Mouse (Mus musculus): ENCODE results near the gene Amigo3. TPM values are rescaled to one million over a fixed set of nuclear protein-coding genes. Genes with fewer than 3 reads are reported as not detected.

Amigo3 gene
- polyA plus RNA-seq, 1 experiment from 2014 or later: 1.1 TPM

DNA sequence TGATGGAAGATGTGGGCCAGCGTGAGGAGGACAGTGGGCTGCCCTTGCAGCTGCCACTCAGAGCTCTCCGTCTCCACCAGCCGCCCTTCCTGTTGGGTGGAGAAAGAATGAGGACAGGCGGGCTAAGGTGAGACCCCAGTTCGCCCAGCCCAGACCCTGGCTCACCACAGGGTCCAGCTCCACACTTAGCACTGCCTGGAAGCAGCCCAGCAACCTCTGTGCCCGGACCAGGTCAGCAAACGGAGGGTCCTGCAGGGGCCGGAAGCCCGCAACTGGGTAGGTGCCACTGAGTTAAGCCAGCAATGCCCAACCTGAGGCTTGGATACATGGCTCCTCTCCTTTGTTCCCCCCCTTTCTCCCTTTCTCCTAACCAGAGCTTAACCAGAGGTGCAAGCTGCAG is 16.0 kb downstream of the Amigo3 start:
- H3K36me3 ChIP-seq (ENCODE audit: control insufficient read depth, insufficient read depth, low read length): peaks cover 5% of the 10 kb centered on the region; the same call in 1 of the 2 replicates
- no peak for ATAC-seq (replicated peaks; ENCODE audit: insufficient number of reproducible peaks, low FRiP score, low TSS enrichment)
- H3K27me3 ChIP-seq (ENCODE audit: control insufficient read depth, insufficient read depth, low read length): no peaks in the 10 kb centered on the region
- 87% methylated on average over 9 of the region's 9 CpGs for WGBS (ENCODE audit: insufficient replicate concordance)
- no peaks in the 10 kb centered on the region for H3K9me3 ChIP-seq (replicated peaks; ENCODE audit: control insufficient read depth, low read length)
- no peak overlapping the region for H3K27ac ChIP-seq (ENCODE audit: low read depth, low read length)
- no peak overlapping the region for H3K4me3 ChIP-seq (ENCODE audit: low read depth, low read length)
- no peak overlapping the region for H3K4me2 ChIP-seq
- H3K9ac ChIP-seq (ENCODE audit: low read depth, low read length): no peak overlapping the region
- H3K4me1 ChIP-seq (ENCODE audit: control insufficient read depth, insufficient read depth, low read length): peaks cover 19% of the 10 kb centered on the region

DNA sequence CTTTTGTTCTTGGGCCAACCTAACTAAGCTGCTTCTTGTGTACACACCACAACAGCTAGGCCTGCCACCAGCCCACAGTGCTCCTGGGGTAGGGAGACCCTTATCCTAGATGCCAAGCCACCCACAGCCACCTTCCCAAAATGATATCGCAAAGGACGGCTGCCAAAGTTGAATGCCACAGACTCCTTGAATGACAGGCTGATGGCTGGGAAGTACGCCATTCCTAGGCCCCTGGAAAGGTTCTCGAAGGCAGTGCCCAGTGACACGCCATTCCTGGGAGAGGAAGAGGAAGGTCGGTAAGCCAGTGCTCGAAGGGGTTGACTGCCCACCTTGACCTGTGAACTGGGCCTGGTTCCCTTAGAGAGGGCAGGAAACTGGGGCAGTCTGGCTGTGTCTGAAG is 16.6 kb downstream of the Amigo3 start:
- 92% methylated on average over 7 of the region's 7 CpGs for WGBS (ENCODE audit: insufficient replicate concordance)
- no peak for ATAC-seq (replicated peaks; ENCODE audit: insufficient number of reproducible peaks, low FRiP score, low TSS enrichment)
- no peak overlapping the region for H3K4me3 ChIP-seq (ENCODE audit: low read depth, low read length)
- no peak overlapping the region for H3K27ac ChIP-seq (ENCODE audit: low read depth, low read length)
- peaks cover 5% of the 10 kb centered on the region; the same call in 1 of the 2 replicates for H3K36me3 ChIP-seq (ENCODE audit: control insufficient read depth, insufficient read depth, low read length)
- no peaks in the 10 kb centered on the region for H3K27me3 ChIP-seq (ENCODE audit: control insufficient read depth, insufficient read depth, low read length)
- H3K9me3 ChIP-seq (replicated peaks; ENCODE audit: control insufficient read depth, low read length): no peaks in the 10 kb centered on the region
- H3K4me2 ChIP-seq: no peak overlapping the region
- H3K4me1 ChIP-seq (ENCODE audit: control insufficient read depth, insufficient read depth, low read length): peaks cover 19% of the 10 kb centered on the region
- no peak overlapping the region for H3K9ac ChIP-seq (ENCODE audit: low read depth, low read length)

DNA sequence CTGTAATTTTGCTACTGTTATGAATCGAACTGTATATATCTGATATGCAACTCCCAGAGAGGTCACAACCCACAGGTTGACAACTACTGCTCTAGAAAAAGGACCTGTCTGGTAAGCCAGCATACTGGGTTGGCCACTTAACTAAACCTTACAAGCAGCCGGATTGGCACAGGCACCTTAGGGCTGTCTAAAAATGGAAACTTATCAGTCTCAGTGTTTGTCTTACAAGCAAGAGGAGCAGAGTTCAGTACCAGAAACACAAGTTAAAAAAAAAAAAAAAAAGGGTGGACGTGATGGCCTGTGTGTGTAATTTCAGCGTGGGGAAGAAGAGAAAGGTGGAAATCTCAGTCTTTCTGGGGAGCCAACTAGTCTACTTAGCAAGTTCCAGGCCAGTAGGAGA is 18.8 kb downstream of the Amigo3 start:
- Histone ChIP-seq H3K4me3 (ENCODE audit: low read depth, low read length) (no peak overlapping the region), H3K4me2 (no peak overlapping the region), H3K27ac (ENCODE audit: low read depth, low read length) (peak overlapping the region; percentile 68; the same call in 1 of the 2 replicates), H3K4me1 (ENCODE audit: control insufficient read depth, insufficient read depth, low read length) (peaks cover 19% of the 10 kb centered on the region), H3K36me3 (ENCODE audit: control insufficient read depth, insufficient read depth, low read length) (peaks cover 5% of the 10 kb centered on the region; the same call in 1 of the 2 replicates), H3K27me3 (ENCODE audit: control insufficient read depth, insufficient read depth, low read length) (no peaks in the 10 kb centered on the region), H3K9me3 (replicated peaks; ENCODE audit: control insufficient read depth, low read length) (no peaks in the 10 kb centered on the region), H3K9ac (ENCODE audit: low read depth, low read length) (no peak overlapping the region)
- 62% methylated on average over 4 of the region's 4 CpGs for WGBS (ENCODE audit: insufficient replicate concordance)
- no peak for ATAC-seq (replicated peaks; ENCODE audit: insufficient number of reproducible peaks, low FRiP score, low TSS enrichment)

GRCm38 (mm10) chr9:108072481-108072924 is 19.5 kb downstream of the Amigo3 start:
- Histone ChIP-seq H3K4me2 (peak overlapping the region; percentile 11; the same call in 1 of the 2 replicates), H3K36me3 (ENCODE audit: control insufficient read depth, insufficient read depth, low read length) (peaks cover 5% of the 10 kb centered on the region; the same call in 1 of the 2 replicates)

DNA sequence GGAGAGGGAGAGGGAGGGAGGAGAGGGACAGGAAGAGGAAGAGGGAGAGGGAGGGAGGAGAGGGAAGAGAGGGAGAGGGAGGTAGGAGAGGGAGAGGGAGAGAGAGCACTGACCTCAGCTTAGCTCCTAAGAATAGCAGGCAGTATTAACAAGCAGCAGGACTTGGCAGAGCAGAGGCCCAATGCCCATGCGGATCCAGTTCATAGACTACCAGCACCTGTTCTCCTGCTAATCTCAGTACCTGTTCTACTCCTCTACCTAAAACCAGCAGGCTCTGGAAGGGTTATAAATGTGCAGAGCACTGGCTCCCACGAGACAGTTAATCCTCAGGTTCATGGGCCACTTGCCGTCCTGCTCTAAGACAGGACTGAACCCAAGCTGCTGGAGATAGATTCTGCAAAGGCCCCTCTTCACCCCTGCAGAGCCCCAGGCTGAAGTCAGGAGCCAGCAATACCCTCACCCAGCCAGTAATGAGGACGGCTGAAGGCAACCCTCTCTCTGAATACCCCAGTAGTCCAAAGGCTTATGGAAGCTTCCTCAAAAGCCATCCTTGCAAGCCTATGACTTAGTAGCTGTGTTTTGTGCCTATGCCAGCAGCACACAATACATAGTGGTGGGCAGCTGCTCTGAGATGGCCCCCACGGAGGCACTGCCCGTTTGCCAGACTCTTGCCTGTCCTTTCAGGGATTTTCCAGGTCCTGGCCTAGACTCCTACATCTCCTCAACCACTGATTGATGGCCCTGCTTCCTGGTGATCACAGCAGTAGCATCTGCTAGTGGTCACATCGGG is 20.4 kb downstream of the Amigo3 start:
- Histone ChIP-seq H3K36me3 (ENCODE audit: control insufficient read depth, insufficient read depth, low read length) (peaks cover 5% of the 10 kb centered on the region; the same call in 1 of the 2 replicates), H3K9ac (ENCODE audit: low read depth, low read length) (0 out of 2 replicates have a peak overlapping the region, but pooled peaks have one; percentile 49), H3K4me1 (ENCODE audit: control insufficient read depth, insufficient read depth, low read length) (peaks cover 19% of the 10 kb centered on the region), H3K4me3 (ENCODE audit: low read depth, low read length) (no peak overlapping the region), H3K27me3 (ENCODE audit: control insufficient read depth, insufficient read depth, low read length) (no peaks in the 10 kb centered on the region), H3K27ac (ENCODE audit: low read depth, low read length) (peak overlapping the region; percentile 10; the same call in 1 of the 2 replicates), H3K4me2 (no peak overlapping the region), H3K9me3 (replicated peaks; ENCODE audit: control insufficient read depth, low read length) (no peaks in the 10 kb centered on the region)
- 50% methylated on average over 7 of the region's 7 CpGs for WGBS (ENCODE audit: insufficient replicate concordance)
- ATAC-seq (replicated peaks; ENCODE audit: insufficient number of reproducible peaks, low FRiP score, low TSS enrichment): no peak

More at GRCm38 (mm10) chr9:108072481-108072924, 19.5 kb downstream of the Amigo3 start:
- no peak for ATAC-seq (replicated peaks; ENCODE audit: insufficient number of reproducible peaks, low FRiP score, low TSS enrichment)
- WGBS (ENCODE audit: insufficient replicate concordance): 45% methylated on average over 9 of the region's 9 CpGs
- no peaks in the 10 kb centered on the region for H3K9me3 ChIP-seq (replicated peaks; ENCODE audit: control insufficient read depth, low read length)
- H3K4me1 ChIP-seq (ENCODE audit: control insufficient read depth, insufficient read depth, low read length): peaks cover 19% of the 10 kb centered on the region
- H3K27ac ChIP-seq (ENCODE audit: low read depth, low read length): peak overlapping the region; percentile 68
- H3K4me3 ChIP-seq (ENCODE audit: low read depth, low read length): no peak overlapping the region
- H3K27me3 ChIP-seq (ENCODE audit: control insufficient read depth, insufficient read depth, low read length): no peaks in the 10 kb centered on the region
- no peak overlapping the region; the same call in 1 of the 2 replicates for H3K9ac ChIP-seq (ENCODE audit: low read depth, low read length)

DNA sequence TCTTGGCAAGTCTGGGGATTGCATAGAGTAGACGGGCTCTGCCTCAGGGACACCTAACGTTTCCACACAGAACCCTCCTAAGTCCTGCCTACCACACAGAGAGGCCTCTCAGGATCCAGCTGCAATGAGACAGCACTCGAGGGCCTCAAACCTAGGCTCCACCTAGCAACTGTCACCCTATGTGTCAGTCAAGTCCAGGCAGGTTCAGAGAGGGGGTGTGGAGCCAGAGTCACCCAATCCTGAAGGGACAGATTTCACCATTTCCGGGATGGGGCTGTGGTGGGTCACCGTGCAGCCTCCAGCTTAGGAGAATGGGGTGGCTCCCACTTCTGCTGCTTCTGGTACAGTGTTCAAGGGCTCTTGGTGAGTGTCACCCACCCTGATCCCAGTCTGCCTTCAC is 27.2 kb downstream of the Amigo3 start, which contains the start of gene Mst1:
Gene Mst1 (plus strand): TSS at position 269 of the 400 bp plus-strand sequence.
- ATAC-seq (replicated peaks; ENCODE audit: insufficient number of reproducible peaks, low FRiP score, low TSS enrichment): peak; percentile 73
- peak within 1 kb of the TSS; percentile 90 for H3K4me2 ChIP-seq

DNA sequence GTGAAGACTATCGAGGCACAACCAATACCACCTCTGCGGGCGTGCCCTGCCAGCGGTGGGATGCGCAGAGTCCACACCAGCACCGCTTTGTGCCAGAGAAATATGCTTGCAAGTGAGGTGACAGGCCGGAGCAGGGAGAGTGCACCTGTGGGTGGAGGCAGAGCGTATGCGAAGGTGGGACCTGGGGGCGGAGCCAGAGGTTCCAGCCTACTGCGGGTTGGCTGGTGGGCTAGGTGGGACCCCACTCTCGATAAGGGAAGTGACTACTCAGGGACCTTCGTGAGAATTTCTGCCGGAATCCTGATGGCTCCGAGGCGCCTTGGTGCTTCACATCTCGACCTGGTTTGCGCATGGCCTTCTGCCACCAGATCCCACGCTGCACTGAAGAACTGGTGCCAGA is 29.6 kb downstream of the Amigo3 start:
- Histone ChIP-seq H3K4me1 (ENCODE audit: control insufficient read depth, insufficient read depth, low read length) (peaks cover 13% of the 10 kb centered on the region; the same call in 1 of the 2 replicates), H3K27ac (ENCODE audit: low read depth, low read length) (no peak overlapping the region), H3K9ac (ENCODE audit: low read depth, low read length) (peak overlapping the region; percentile 28; the same call in 1 of the 2 replicates), H3K4me2 (peak overlapping the region; percentile 48), H3K27me3 (ENCODE audit: control insufficient read depth, insufficient read depth, low read length) (peaks cover 38% of the 10 kb centered on the region), H3K9me3 (replicated peaks; ENCODE audit: control insufficient read depth, low read length) (no peaks in the 10 kb centered on the region), H3K4me3 (ENCODE audit: low read depth, low read length) (peak overlapping the region; percentile 21; the same call in 1 of the 2 replicates), H3K36me3 (ENCODE audit: control insufficient read depth, insufficient read depth, low read length) (peaks cover 25% of the 10 kb centered on the region)
- ATAC-seq (replicated peaks; ENCODE audit: insufficient number of reproducible peaks, low FRiP score, low TSS enrichment): no peak
- WGBS (ENCODE audit: insufficient replicate concordance): 7% methylated on average over 19 of the region's 19 CpGs

More for the DNA sequence above, 27.2 kb downstream of the Amigo3 start, which contains the start of gene Mst1:
- H3K9ac ChIP-seq (ENCODE audit: low read depth, low read length): peak within 1 kb of the TSS; percentile 88
- H3K9me3 ChIP-seq (replicated peaks; ENCODE audit: control insufficient read depth, low read length): no peaks in the 10 kb centered on the region
- peaks cover 38% of the 10 kb centered on the region for H3K27me3 ChIP-seq (ENCODE audit: control insufficient read depth, insufficient read depth, low read length)
- peaks cover 13% of the 10 kb centered on the region; the same call in 1 of the 2 replicates for H3K4me1 ChIP-seq (ENCODE audit: control insufficient read depth, insufficient read depth, low read length)
- WGBS (ENCODE audit: insufficient replicate concordance): 63% methylated on average over 5 of the region's 5 CpGs
- H3K36me3 ChIP-seq (ENCODE audit: control insufficient read depth, insufficient read depth, low read length): peaks cover 4% of the 10 kb centered on the region
- peak within 1 kb of the TSS; percentile 92 for H3K27ac ChIP-seq (ENCODE audit: low read depth, low read length)
- peak within 1 kb of the TSS; percentile 71 for H3K4me3 ChIP-seq (ENCODE audit: low read depth, low read length)

DNA sequence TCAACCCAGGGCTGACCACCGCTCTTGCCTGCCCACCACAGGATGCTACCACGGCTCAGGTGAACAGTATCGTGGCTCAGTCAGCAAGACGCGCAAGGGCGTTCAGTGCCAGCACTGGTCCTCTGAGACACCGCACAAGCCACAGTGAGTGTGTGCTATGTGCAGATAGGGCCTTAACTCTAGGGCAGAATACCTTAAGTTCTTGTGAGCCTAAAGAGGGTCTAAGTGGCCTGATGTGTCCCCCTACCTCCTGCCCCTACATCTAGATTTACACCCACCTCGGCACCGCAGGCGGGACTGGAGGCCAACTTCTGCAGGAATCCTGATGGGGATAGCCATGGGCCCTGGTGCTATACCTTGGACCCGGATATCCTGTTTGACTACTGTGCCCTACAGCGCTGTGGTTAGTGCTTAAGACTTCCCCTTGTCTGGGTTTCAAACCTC is 30.1 kb downstream of the Amigo3 start, which contains the start of gene Rnf123:
Gene Rnf123 (minus strand): TSS at position 359 of the 444 bp plus-strand sequence.
- peak within 1 kb of the TSS; percentile 48 for H3K4me2 ChIP-seq
- no peaks in the 10 kb centered on the region for H3K9me3 ChIP-seq (replicated peaks; ENCODE audit: control insufficient read depth, low read length)
- peaks cover 13% of the 10 kb centered on the region; the same call in 1 of the 2 replicates for H3K4me1 ChIP-seq (ENCODE audit: control insufficient read depth, insufficient read depth, low read length)
- peak within 1 kb of the TSS; percentile 70 for H3K27ac ChIP-seq (ENCODE audit: low read depth, low read length)
- 27% methylated on average over 12 of the region's 12 CpGs for WGBS (ENCODE audit: insufficient replicate concordance)
- peak within 1 kb of the TSS; percentile 21; the same call in 1 of the 2 replicates for H3K4me3 ChIP-seq (ENCODE audit: low read depth, low read length)
- ATAC-seq (replicated peaks; ENCODE audit: insufficient number of reproducible peaks, low FRiP score, low TSS enrichment): no peak
- peaks cover 38% of the 10 kb centered on the region for H3K27me3 ChIP-seq (ENCODE audit: control insufficient read depth, insufficient read depth, low read length)
- H3K36me3 ChIP-seq (ENCODE audit: control insufficient read depth, insufficient read depth, low read length): peaks cover 28% of the 10 kb centered on the region
- H3K9ac ChIP-seq (ENCODE audit: low read depth, low read length): peak within 1 kb of the TSS; percentile 28; the same call in 1 of the 2 replicates
